Mouse (Mus musculus): ENCODE measurements at regions not wholly inside any gene's neighbourhood (a gene's known extent, or its start where the extent isn't known, plus 50 kb on each side); places are given as distances from the start of the nearest gene placed in this dataset.

DNA sequence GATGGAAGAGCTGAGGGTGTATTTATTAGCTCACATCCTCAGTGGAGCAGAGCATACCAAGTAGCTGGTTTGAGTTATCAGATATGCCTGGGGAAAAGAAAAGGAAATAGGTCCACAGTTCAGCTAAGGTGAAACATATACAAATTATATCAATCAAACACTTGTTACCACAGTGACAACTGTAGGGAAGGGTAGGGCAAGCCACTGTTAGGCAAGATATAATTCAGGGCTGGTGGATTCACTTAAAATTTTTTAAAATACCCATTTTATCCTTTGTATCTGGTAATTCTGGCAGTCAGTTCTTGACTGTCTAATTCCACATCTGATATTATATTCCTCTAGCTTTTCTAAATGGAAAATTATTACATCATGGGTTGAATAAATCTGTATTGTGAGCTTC, 392.4 kb upstream of the Dach1 start:
- no peak for ATAC-seq (ENCODE audit: poor library complexity, severe bottlenecking)

DNA sequence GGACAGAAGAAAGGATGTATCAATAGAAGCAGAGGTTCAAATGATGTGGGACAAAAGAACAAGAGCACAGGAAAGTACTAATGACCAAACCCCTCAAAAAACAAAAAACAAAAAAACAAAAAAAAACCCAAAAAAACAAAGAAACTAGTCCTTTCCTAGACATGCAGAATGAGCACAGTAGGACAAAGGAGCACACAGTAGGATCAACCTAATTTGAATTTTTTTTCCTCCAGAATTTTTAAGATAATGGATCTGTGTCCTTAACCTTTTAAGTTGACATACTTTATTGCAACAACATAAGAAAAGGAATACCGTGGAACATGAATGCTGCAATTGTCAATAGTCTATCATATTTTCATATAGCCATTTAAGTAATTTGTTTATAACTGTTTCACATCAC, 370.2 kb upstream of the Dach1 start:
- ATAC-seq (ENCODE audit: poor library complexity, severe bottlenecking), result no peak

DNA sequence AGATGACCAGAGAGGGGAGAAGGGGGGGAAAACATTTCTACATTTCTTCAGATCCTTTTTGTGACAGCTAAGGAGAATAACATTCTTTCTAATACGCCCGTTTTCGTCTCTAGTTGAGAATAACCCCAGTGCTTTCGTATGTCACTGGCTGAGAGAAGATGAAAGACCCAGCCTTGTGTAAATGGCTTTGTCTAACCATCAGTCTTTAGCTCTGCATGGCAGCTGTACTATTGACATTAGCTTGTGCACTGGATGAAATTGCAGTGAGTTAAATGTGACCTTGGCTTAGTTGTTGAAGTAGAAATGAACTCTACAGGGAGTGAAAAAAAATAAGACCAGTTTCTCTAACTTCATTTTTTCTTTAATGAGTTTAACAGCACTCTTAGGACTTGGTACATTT, 368.7 kb upstream of the Dach1 start:
- no peak for ATAC-seq (ENCODE audit: poor library complexity, severe bottlenecking)

DNA sequence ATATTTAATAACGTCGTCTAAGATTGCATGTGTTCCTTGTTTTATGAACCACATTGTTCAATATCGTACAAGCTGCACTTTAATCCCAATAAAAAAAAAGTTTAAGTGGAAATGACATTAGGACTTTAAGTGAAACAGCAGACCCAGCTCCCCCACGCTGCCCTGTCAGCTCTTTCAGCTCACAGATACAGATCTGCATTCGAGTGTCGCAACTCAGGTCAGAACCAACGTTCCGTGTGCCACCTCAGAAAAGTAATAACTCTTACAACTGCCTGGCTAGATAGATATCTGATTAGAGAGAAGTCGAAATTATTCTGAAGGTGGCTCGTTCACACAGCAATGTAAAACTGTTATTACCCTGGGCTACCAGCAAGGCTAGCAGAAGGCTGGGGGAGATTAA, 364.0 kb upstream of the Dach1 start:
- peak; percentile 57 for ATAC-seq (ENCODE audit: poor library complexity, severe bottlenecking)

DNA sequence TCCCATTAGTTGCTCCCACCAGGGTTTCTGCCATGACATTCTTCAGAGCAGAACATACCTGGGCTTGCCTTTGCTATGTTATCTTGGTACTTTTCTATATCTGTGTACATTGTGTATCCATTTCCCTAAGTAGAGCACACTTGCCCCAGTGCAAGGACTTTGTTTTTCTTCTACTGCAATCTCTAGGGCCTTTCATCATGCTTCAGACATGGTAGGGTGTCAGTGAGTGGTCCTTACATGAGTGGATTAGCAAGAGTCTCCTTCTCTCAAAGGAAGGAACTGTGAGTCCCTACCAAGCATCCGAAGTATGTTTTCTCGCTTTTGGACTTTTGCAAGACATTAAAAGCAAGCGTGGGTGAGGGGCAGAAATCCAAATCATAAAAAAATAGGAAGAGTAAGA, 351.4 kb upstream of the Dach1 start:
- ATAC-seq (ENCODE audit: poor library complexity, severe bottlenecking), result no peak

DNA sequence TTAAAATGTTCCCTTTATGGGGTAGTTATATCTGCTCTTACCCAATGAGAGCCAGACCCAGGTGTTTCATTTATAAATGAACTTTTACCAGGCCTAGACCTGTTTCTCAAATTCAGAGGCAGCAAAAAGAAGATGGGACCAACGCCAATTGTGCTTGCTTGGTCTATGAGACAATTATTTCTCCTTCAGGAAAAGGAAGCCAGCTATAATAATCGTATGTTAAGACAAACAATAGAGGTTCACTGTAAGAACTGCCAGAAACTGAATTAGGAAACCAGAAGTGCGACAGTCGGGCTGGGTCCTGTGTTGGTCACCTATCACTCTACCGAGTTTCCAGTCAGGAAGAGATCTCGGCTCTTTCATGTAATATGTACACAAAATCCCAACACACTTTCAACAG, 335.8 kb upstream of the Dach1 start:
- no peak for ATAC-seq (ENCODE audit: poor library complexity, severe bottlenecking)

DNA sequence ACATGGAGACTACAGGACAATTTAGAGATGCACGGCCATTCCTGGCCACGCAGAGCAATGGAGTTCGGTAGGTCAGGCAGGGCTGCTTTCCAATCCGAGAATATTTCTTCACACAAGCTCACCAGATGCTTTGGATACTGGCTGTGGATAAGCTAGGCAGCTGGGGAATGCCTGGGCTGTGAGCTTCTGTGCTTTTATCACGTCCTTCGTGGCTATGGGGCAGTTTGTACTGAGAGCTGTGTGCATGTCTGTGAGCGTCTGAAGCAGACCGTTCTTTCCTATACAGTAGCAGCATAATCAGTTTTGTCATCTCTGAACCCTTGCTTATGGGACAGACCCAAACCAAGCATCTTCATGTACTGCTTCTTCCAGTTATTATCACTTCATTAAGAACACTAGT, 307.9 kb upstream of the Dach1 start:
- no peak for ATAC-seq (ENCODE audit: poor library complexity, severe bottlenecking)

DNA sequence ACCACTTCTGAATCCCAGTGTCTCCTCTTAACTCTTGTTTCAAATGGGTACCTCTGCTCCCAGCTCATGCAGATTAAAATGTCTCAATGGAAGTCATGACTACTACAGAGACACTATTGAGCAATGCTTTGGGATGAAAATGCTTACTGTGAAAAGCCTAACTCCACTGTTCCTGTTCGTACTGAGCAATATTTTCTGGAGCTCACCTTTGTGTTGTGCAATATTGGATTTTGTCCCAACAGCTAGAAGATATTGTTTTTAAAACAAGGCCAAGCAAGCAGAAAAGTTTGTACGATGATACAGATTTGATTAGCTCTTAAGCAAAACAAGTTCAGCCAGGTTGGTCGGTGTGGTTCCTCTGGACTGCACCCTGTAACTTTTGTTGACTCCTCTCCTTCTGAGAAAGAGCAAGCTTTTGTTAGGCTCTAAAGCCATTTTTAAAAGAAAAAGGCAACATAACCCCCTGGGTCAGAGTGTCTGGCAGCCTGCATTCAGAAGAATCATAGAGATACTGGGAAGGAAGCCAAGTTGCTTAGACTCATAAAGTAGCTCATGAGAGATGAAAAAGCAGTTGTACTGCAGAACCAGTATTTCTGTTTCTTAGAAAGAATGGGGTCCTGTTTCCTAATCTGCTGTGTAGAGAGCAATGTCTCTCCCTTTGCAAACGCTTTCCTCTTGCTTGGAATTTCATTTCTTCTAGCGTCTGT, 302.4 kb upstream of the Dach1 start:
- ATAC-seq (ENCODE audit: poor library complexity, severe bottlenecking), result no peak

DNA sequence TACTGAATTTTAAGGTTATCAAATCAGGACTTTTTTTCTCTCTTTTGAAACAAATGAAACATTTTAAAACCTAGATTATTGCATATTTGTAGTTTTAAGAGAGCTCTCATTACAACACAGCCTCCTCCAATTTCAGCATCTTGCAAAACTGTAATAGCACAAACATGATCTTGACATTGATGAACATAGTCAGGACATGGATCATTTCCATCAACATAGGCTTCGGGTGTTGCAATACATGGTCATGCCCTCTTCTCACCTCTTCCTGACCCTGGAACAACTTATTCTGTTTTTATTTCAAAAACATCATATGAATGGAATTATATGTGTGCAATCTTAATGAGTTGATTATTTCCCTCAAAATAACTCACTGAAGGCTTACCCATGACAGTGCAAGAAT, 284.9 kb upstream of the Dach1 start:
- ATAC-seq (ENCODE audit: poor library complexity, severe bottlenecking), result no peak

DNA sequence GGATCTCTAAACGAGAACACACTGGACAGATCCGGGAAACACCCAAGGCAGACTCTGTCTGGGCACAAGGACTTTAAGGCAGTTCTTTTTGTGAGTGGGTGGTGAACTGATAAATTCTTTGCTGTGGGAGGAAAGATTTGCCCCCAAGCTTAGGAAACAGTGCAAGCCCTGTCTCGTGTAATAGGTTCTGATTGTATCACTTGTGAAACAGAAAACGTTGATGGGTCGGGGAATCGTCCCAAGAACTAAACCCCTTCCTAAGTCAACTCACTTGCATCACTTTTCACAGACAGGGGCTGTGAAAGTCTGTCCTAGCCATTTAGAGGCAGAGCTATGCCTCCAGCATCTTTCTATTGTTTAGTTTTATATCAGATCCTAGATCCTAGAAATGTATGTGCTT, 282.6 kb upstream of the Dach1 start:
- ATAC-seq (ENCODE audit: poor library complexity, severe bottlenecking), result no peak

DNA sequence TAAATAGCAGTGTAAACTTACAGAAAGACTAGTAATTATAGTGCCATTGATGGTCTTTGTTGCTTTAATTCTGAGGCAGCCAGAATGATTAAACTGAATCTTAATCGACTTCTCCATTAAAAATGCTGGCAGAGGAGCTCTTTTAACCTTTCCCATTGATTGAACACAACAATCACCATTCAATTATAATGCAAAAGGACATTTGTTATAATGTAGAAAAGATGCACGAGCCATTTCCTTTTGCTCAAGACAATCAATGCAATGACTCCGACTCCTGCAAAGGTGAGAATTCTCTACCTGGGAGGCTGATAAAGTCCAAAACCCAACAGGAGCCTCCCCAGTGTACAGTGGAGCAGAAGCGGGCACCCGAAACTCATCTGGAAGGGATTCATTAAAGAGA, 280.0 kb upstream of the Dach1 start:
- no peak for ATAC-seq (ENCODE audit: poor library complexity, severe bottlenecking)

DNA sequence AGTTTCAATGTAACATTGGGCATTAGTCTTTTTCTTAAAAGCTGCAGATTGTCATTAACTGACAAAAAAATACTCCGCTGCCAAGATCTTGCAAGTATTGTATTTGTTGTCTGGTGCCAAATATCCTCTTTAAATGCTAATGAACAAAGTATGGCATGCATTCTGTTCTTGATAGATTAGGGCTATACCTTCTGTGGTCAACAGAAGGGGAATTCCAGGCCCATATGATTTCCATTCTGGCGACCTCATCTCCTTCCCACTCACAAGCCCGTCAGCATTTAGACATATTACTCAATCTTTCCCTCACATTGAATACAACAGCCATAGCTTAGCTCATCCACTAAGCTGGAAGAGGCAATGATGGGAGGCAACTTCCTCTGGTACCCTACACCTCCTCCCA, 272.8 kb upstream of the Dach1 start:
- ATAC-seq (ENCODE audit: poor library complexity, severe bottlenecking), result no peak

DNA sequence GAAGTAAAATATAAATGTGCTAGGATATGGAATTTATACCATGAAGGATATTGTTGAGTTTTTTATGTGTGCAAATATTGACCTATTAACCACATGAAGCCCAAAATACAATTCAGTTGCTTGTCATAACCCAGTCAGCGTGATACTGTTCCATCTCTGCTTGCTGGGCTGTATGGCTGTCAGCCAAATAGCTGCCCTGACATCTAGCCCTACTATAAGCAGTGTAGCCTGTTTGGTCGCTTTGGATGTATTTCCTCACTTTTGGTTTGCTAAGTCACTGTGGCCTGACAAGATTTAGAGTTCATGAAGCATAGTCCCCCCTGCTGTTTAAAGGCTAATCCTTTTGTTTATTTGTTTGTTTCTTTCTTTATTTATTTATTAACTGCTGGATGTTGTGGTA, 272.4 kb upstream of the Dach1 start:
- no peak for ATAC-seq (ENCODE audit: poor library complexity, severe bottlenecking)

DNA sequence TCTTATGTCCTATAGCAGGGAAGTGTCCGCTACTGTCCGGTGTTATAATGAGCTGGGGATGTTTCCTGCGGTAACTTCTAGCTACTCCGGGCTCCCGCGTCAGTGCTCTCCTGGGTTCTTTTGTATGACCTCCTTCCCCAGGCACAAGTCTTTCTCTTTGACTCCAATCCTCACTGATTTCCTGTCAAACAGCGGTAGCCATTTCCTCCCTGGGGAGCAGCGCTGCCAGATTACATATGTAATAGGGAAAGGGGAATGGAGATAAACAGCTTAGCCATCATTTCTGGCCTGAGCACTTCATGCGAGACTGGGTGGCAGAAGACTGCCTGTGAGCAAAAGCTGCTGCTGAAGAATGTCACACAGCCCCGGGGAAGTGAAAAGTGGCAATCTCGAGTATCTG, 262.4 kb upstream of the Dach1 start:
- ATAC-seq (ENCODE audit: poor library complexity, severe bottlenecking), result no peak

DNA sequence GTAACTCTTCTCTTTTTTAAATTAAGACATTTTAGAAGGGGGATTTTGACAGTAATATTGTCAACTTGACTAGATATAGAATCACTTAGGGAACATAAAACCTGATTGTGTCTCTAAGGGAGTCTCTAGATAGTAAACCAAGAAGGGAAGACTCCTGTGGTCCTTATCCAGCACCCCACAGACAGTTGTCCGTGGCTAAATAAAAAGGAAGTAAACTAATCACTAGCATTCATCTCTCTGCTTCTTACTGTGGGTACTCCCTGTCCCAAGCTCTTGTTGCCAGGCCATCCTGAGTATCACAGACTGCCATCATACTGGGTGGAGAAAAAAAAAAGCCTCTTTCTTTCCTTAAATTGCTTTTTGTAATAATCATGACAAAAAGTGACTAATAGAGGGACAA, 248.2 kb upstream of the Dach1 start:
- ATAC-seq (ENCODE audit: poor library complexity, severe bottlenecking), result no peak

DNA sequence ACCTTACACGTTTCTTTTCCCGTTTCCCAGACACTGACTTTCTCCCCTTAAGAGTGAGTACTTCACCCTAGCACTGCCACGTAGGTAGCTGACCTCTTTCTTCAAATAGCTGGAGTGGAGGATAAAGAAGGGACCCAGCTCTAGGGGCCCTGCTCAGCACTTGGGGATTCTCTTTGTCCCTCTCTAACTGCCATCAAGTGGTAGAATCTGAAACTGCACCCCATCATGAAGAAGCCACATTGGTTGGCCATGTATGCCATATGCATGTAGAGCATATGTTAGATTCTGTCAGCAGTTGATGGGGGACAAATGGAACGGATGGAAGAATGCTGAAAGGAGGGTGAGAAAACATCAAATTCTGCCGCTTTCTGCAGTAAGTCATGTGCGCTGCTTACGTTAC, 244.6 kb upstream of the Dach1 start:
- peak; percentile 33; the same call in 1 of the 2 replicates for ATAC-seq (ENCODE audit: poor library complexity, severe bottlenecking)

DNA sequence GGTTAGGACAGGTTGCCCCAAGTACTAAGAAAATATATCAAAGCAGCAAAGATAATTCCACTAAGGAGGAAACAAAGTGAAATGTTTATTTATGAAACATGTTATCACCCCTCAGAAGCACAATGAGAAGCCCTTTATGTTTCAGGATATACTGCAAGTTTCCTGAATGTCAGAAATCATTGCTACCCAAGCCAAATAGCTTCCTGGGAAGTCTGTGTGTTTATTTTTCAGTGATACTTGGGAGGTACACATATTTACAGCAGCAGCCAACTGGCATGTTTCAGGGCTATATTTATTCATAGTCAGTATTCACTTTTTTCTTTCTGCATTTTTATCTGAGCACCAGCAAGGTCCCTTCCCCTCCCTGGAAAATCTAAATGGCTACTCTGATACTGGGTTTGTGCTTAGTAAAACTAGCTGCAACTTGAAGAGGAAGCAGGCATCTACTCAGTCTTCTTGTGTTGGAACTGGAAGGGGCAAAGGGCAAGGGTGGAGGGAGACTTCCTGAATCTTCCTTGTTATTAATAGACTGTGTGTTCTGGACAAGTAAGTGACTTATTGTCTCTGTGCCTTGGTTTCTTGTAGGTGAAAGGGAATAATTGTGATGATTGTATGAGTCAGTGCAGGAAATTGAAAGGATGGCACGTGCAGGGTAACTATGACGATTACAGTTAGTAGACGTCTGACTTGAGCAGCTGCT, 236.5 kb upstream of the Dach1 start:
- no peak for ATAC-seq (ENCODE audit: poor library complexity, severe bottlenecking)

DNA sequence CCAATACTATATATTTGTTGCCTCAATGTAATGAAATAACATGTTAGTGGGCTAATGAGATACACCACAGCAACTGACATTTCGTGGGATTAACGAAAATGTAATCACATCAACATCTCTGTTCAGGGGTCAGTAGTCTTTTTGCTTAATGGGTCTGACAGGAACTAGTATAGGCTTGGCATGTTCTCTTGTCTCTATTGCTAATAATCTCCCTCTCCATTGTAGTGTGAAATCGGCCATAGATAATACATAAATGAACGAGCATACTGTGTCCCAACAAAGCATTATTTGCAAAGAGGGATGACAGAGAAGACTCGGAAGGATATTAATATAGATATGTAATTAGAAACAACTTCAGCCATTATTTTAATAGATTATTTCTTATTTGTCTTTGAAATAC, 234.5 kb upstream of the Dach1 start:
- no peak for ATAC-seq (ENCODE audit: poor library complexity, severe bottlenecking)

DNA sequence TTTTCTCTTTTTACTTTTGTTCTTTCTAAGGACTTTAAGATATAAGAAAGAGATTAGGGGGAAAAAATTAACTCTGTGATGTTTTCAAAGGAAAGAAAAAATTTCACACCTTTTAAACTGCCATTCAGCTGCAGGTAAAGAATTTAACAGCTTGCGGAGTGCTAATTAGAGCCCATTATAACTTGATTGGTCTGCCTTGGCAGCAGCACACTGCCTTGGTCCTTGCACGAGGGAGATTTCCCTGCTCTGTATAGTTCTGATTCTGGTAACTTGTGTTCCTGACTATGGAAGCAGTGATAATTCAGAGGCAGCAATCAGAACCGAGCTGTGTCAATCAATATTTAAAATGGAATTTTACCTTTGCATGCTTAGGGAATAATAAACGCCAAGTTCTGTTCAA, 218.3 kb upstream of the Dach1 start:
- ATAC-seq (ENCODE audit: poor library complexity, severe bottlenecking), result no peak

Data from megakaryocyte, adult 5-6 weeks (primary cell).